Mouse (Mus musculus) urinary bladder, postnatal 14 days (tissue): ENCODE data around the gene Fkbp15.
"Not testable (repeated sequence)": the region's sequence is repeated elsewhere in the genome, so short reads cannot be mapped to it uniquely, and the experiment has no call there.

Experiments used
- DNase-seq: peaks from one replicate; pipeline ENCODE4 v3.0.0; 2021; ENCODE audit warnings: low spot score

The Fkbp15 gene

DNA sequence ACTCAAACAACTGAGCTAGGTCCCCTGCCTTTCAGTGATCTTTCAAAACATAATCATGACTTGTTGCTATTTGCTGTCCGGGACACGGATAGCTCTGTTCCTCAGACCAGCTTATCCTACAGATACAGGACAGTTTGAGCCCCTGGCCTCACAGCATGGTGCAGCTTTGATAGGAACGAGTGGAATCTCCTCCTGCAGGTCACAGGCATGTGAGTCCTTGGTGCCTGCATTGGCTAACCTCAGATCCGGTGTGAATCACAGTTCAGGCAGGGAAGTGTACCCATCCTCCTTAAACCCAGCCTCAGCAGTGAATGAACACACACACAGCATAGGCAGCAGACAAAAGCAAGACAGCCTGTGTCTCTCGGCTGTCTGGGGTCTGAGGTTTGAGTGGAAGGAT, 79.0 kb downstream of the Fkbp15 start:
- DNase-seq = no peak

DNA sequence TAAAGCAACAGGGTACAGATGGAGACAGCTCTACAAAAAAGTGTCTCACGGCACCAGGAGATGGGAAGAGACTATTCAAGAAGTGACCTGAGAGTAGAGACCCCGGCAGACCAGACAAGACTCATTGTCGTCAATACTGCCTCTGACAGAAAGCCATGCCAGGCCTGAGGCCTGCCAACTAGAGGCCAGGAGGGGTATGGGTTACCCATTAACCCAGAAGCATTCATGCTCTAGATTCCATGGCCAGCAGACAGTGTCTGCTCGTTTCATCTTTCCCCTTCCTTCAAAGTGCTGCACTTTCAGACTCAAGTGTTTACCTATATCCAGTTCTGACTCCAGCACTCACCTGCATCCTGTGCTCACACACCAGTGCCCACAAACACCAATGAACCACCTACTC, 82.3 kb downstream of the Fkbp15 start:
- no peak for DNase-seq

DNA sequence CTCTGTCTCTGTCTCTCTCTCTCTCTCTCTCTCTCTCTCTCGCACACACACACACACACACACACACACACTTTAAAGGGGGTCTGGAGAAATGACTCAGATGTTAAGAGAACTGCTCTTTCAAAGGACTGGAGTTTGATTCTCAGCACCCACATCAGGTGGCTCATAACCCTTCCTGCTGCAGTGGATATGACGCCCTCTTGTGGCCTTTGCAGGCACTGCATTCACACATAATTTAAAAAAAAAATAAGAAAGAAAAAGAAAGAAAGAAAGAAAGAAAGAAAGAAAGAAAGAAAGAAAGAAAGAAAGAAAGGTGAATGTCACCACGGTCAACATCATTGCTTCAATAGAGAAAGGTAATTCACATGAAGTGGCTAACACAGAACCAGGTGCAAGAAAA, 83.1 kb downstream of the Fkbp15 start:
- DNase-seq = no peak

- DNase-seq = no peak
Observed at GRCm38 (mm10) chr4:62276642-62277041, 83.7 kb downstream of the Fkbp15 start.

DNA sequence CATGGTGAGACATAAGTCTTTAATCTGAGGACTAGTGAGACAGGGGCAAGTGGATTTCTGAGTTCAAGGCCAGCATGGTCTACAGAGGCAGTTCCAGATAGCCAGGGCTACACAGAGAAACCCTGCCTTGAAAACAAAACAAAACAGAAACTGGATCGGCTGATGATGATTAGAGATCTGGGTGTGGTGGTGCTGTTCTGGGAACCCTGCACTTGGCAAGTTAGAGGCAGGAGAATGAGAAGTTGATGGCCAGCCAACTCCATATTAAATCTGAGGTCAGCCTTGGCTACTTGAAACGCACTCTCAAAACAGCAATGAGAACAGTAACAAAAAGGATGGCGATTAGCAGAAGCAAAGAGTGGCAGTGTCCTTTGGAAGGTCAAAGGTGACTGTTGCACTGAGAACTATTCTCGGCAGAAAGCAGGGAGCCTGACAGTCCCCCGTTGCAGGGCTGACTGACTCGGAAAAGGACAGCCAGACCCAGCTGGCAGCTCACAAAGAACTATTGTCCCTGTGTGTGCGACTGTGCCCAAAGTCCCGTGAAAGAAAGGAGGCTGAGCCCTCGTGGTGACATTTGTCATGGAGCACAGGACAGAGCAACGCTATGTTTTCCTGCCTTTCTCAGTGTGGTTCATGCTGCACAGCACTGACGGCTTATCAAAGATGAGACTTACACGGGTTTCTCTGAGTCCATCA, 85.4 kb downstream of the Fkbp15 start:
- DNase-seq = no peak

DNA sequence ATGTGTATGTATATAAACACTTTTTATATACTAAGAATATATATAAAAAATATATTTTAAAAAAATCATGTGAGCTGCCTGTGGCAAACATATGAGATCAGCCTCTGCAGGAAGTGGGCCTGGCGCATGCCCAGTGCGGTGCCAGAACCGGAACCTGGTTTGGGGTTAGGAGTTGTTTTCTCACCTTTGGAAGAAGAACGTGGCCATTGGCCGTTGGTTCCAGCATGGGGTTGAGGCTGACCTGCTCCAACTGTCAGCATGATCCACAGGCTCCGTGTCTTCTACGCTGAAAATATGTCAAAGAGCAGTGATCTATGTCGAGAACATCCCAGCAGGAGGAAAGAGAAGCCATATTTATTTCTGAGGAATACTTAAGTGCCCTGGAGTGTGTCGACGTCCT, 86.4 kb downstream of the Fkbp15 start:
- DNase-seq = no peak

GRCm38 (mm10) chr4:62272696-62273095, 87.7 kb downstream of the Fkbp15 start:
- no peak for DNase-seq

- DNase-seq = no peak
Observed at GRCm38 (mm10) chr4:62267101-62267500, 93.2 kb downstream of the Fkbp15 start.

DNA sequence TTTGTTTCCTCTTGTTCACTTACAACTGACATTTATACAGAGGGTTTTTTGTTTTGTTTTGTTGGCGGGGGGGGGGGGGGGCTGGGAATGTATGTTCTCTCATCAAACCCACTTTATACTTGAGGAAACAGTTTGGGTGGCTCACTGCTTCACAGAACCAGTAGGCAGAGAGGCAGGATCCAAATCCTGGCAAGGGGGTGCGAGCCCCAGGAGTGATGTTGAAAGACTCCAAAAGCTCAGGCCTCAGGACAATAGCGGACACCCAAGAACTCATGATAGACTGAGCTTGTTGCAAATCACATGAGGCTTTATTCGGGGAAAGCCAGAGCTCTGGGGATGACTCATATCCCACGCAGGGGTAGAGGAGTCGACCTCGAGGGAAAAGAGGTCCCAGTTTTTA, 94.3 kb downstream of the Fkbp15 start:
- not testable (repeated sequence) for DNase-seq

- no peak for DNase-seq
Observed at GRCm38 (mm10) chr4:62265154-62265836, 95.1 kb downstream of the Fkbp15 start.

DNA sequence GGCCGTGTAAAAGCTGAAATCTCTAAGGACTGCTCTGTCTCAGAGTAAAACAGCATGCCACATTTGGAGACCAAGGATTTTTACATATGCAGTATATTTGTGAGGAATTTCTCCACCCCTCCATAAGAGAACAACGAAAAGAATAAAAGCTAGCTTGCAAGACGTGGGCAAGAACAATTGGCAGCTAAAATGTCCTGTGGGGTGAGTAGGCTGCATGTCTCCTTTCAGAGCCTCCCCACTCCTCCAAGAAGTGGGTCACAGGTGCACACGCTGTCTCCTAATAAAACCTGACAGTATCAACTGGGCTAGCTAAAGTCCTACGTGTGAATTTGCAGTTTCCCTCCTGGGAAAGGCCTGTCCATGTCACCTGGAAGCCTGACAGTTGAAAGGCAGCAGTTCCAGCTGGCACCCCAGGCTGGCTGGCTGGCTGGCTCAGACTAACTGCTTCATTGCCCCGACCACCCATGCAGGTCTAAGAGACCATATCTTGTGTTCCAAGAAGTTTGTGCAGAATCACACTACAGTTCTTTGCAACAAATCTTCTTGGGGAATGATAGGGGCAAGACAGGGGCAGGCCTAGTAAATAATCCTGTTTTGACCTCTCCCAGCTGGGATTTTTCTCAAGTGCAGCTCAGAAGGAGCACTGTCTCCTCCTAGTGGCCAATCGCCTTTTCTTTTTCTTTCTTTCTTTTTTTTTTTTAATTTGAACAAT, 97.1 kb downstream of the Fkbp15 start:
- no peak for DNase-seq

DNA sequence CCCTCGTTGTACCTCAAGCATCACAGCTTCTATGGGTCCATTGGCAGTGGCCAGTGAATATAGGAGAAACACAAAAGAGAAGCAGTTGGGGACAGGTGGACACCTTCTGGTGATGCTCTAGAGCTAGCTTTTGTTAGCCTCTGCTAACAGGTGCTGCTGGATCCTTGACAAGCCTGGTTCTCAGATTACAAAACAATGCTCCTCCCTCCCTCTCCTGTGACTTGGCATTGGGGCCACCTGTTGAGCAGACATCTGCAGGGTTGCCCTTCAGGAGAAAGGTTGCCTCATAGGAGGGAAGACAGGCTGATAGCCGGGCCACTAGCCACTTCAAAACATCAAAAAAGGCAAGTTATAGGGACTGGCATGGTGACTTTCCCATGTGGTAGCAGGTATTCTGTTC, 98.1 kb downstream of the Fkbp15 start, which contains the start of gene Slc31a2:
Gene Slc31a2 (plus strand): TSS at position 287 of the 400 bp plus-strand sequence.
- no peak for DNase-seq

- peak; percentile 60 for DNase-seq
Observed at GRCm38 (mm10) chr4:62256931-62257330, 103.4 kb downstream of the Fkbp15 start.

GRCm38 (mm10) chr4:62254551-62254950, 105.8 kb downstream of the Fkbp15 start:
- DNase-seq = no peak

- no peak for DNase-seq
Observed at GRCm38 (mm10) chr4:62251776-62252175, 108.6 kb downstream of the Fkbp15 start.

- no peak for DNase-seq
Observed at GRCm38 (mm10) chr4:62250896-62251544, 109.3 kb downstream of the Fkbp15 start.
